Mouse (Mus musculus): ENCODE data around the gene Hist1h3b.

Hist1h3b gene

DNA sequence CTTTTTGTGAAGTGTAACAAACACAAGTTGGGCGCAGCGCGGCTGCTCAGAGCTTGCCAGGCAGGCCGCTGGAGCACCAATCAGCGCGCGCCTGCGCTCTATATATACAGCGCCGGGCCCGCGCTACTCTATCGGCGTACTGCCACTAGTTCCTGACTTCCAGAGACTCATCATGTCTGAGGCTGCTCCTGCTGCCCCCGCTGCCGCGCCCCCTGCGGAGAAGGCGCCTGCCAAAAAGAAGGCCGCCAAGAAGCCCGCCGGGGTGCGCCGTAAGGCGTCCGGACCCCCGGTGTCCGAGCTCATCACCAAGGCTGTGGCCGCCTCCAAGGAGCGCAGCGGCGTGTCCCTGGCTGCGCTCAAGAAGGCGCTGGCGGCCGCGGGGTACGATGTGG is 13.4 kb upstream of the Hist1h3b start, which contains the start of gene Hist1h1c:
Gene Hist1h1c (plus strand): TSS at position 132 of the 392 bp plus-strand sequence.
- peak; percentile 91 for DNase-seq (ENCODE audit: low spot score)

DNA sequence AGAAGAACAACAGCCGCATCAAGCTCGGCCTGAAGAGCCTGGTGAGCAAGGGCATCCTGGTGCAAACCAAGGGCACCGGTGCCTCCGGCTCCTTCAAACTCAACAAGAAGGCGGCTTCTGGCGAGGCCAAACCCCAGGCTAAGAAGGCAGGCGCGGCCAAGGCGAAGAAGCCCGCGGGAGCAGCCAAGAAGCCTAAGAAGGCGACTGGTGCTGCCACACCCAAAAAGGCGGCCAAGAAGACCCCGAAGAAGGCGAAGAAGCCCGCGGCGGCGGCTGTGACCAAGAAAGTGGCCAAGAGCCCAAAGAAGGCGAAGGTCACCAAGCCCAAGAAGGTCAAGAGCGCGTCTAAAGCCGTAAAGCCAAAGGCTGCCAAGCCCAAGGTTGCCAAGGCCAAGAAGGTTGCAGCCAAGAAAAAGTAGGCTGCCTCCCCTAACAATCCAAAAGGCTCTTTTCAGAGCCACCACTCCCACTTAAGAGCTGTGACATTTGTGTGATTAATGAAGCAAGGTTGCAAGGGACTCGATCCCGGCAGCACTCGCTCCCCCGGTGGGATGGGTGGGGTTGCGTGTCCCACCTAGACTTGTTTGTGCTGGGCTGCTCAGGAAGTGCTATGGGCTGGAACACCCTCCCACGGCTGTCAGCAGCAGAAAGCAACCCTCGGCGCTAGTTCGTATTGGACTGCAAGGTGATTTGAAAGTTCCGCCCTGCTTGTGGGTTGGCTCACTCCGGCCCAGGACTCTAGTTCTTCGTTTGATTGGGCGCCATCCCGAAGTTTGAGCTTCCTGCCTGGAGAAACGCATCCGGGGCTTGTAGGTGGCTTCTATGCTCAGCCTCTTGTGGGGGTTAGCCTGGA is 12.8 kb upstream of the Hist1h3b start:
- peak; percentile 94 for DNase-seq (ENCODE audit: low spot score)

DNA sequence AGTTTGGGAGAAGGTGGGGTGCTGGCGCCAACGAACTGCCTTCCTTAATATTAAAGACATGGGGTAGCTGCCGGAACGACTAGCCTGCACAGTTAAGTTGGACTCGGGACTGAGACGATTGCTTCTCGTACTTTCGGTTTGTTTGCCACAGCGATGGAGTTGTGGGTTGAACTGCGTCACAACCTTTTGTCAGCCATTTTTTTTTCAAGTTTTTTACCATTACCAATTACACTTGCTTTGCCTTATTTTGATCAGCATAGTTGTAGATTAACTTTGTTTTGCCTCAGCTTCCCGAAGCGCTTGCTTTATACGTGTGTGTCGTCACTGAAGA is 12.2 kb upstream of the Hist1h3b start:
- DNase-seq (ENCODE audit: low spot score) = no peak

DNA sequence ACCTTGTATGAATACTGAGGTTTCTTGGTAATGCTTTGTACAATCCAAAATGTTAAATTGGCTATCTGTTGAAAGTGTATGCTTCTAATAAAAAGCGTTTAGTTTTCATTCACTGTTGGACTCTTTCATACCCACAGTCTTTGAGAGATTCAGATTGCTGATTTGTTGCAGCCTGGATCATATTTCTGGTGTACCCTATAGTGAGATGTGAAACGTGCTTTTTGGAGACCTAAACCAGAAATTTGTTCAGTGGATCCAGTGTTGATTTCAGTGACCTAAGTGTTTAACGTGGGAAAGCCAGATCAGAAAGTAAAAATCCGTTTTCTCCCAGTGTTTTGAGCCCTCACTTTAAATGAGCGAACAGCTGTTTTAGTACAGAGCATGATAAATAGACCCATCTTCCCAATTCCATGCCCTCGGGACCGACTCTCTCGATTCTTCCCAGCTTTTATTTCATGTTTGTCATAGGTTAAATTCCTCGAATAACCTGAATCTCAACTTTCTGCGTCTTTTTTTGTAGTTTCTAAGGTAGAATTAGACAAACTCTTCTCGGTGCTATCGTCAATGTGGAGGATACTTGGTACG is 11.7 kb upstream of the Hist1h3b start:
- no peak for DNase-seq (ENCODE audit: low spot score)

DNA sequence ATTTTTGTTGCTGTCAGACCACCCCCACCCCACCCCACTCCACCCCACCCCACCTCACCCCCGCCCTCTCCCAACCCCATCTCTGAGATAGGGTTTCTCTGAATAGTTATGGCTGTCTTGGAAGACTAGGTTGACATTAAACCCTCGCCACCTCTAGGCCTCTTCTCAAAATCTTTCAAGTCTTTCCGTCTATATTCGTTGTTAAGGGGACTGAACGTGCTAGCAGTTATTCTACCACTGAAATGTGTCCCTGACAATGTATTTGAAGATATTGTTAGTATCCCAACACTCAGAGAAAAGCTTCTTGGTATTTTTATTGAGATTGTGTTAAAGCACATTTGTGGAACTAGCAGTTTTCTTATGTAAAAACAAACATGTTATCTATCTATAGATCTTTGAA is 11.2 kb upstream of the Hist1h3b start:
- DNase-seq (ENCODE audit: low spot score) = no peak

DNA sequence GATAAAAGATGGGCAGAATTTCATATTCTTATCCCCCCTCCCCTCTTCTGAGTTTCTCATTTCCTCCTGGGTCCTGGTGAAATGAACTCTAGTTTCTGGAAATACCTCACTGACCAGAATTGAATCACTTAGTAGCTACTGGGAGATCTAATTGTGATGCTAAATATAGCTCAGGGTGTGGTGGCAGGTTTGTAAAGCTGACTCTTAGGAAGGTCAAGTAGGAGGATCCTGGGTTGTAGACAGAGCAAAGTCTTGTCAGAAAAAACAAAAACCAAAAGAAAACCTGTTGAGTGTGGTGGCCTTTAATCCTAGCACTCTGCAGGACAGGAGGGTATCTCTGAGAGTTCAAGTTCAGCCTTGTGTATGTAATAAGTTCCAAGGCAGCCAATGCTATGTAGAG is 10.1 kb upstream of the Hist1h3b start:
- no peak for DNase-seq (ENCODE audit: low spot score)

DNA sequence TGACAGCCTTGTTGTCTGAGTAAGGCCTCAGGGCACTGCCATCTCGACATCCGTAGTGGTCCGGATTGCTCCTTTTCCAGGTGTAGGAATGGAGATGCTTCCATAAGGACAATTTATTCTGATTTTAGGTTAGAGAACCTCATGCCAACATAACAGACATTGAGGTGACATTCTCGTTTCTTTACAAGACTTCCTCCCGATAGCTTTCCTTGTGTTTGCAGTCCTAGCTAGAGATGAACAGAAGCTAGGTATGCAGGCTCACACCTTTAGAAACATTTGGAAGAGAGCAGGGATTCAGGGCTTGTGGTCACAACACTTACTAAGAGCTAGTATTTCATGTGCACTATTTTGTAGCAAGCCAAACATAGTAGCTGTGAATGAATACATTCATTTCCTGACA is 8.9 kb upstream of the Hist1h3b start:
- DNase-seq (ENCODE audit: low spot score) = no peak

DNA sequence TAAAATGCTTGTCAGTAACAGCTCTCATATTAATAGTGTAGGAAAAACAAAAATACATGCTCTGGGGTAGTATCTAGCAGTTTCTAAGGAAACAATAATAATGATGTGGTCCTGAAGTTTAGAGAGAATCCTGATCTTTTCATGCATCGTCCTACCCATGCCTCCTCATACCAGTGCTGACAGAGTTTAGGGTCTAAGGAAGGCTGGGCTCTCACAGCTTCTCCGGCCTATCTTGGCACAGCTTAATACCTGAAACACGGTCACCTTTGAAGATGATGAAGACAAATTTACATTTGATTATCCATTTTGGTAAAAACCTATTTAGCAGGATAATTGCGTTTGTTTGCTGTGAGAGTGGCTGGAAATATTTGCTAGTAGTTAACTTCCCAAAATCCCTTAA is 8.1 kb upstream of the Hist1h3b start:
- peak; percentile 65 for DNase-seq (ENCODE audit: low spot score)

DNA sequence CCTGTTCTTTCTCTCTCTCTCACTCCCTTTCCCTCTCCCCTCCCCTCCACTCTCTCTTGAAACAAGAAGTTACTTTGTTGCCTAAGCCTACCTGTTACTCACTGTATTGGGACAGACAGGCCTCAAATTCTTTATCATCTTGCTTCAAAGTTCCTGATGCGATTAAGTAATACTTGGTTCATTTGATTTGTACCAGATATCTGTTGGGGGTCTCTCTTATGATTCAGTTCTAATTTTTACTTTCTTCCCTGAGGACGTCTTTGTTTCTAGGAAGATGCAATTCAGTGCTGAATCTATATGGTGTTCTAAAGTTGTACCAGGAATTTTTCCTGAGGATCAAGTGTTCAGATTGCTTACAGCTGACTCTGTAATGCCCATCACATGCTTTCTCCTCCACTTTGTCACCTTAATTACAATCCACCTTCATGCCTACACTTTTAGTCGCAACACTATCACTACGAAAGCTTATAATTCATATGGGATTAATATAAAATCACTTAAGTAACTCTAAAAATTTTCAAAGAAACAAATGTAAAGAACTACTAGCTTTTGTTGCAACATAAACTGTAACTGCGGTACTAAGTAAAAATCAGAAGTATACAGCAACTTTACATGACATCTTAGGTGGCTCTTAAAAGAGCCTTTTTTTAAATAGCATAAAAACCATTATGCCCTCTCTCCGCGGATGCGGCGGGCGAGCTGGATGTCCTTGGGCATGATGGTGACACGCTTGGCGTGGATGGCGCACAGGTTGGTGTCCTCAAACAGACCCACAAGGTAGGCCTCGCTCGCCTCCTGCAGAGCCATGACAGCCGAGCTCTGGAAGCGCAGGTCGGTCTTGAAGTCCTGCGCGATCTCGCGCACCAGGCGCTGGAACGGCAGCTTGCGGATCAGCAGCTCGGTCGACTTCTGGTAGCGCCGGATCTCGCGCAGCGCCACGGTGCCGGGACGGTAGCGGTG is 7.4 kb upstream of the Hist1h3b start:
- peak; percentile 59 for DNase-seq (ENCODE audit: low spot score)

DNA sequence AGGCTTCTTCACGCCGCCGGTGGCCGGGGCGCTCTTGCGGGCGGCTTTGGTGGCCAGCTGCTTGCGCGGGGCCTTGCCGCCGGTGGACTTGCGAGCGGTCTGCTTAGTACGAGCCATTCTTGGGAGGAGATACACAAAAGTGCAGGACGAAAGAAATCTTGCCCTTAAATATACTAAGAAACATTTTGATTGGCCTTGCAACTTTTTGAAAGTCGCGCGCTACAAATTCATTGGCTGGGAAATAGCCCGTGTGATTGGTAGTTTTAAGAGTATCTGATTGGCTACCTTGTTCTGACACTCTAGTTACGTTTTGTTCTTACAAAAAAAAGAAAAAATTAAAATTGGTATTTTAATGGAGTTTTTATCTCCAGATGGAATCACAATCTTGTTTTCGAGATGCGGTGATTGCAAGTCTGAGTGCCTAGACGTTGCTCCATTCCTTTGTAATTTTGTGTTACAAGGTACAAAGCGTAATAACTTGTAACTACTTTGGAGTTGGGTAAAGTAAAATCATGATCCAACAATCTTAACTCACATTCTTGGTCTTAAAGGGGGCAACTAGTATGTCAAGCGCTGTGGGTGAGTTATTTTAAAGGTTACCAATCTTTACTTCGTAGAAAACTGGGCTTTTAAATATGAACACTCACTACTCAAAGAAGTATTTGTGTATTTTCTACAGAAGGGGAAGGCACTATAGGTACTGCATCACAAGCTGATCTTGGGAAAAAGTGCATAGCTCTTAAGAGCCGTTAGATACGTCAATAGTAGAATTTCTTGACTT is 6.5 kb upstream of the Hist1h3b start, which contains the start of gene Hist1h3c:
Gene Hist1h3c (minus strand): TSS at position 222 of the 781 bp plus-strand sequence.
- peak; percentile 87 for DNase-seq (ENCODE audit: low spot score)

DNA sequence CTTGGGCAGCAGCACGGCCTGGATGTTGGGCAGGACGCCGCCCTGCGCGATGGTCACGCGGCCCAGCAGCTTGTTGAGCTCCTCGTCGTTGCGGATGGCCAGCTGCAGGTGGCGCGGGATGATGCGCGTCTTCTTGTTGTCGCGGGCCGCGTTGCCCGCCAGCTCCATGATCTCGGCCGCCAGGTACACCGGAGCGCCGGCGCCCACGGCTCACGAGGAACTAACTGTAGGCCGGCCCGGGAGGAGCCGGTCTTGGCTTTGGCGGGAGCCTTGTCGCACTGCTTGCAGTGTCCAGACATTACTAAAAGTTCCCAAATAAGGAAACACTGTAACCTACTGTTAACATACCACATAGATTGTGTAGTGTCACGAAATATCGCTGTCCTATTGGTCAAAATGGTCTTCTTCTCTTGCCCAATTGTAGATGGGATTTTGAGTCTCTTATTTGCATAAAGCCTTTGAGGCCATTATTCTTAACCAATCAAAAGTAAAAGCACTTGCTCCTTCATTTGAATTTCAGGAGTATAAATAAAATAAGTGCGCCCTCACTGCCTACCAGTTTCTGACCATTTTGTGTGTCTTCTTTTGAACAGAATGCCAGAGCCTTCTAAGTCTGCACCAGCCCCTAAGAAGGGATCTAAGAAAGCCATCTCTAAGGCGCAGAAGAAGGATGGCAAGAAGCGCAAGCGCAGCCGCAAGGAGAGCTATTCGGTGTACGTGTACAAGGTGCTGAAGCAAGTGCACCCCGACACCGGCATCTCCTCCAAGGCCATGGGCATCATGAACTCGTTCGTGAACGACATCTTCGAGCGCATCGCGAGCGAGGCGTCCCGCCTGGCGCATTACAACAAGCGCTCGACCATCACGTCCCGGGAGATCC is 5.6 kb upstream of the Hist1h3b start, which contains the start of gene Hist1h2bb:
Gene Hist1h2bb (plus strand): TSS at position 534 of the 880 bp plus-strand sequence.
- peak; percentile 91 for DNase-seq (ENCODE audit: low spot score)

DNA sequence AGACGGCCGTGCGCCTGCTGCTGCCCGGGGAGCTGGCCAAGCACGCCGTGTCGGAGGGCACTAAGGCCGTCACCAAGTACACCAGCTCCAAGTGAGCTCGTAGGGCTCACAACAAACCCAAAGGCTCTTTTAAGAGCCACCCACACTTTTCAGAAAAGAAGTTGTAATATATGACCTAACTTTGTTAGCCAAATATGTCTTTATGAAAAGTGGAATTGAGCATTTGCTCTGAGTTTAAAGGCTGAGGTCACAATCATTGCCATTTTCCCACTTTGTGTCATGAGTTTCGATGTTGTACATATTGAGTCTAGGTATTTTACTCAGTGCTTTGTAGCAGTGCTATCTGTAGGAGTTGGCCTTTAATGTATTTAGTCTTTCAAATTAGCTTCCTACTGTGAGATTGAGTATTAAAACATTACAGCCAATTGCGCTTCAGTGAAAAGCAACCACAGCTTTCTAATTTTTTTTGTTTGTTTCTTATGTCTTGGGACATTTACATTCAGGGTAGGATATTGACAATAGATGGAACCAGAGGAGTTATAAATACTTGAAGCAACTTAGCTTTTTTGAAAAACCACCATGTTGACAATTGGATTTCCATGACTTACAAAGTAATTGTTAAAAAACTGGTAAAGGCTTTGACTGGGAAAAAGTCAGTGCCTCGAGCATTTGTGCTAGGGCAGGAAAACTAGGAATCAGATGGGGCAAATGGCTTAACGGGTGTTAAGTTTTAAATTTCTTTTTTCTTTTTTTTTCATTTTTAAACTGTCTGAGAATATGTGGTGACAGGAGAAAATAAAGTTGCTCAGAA is 4.8 kb upstream of the Hist1h3b start:
- DNase-seq (ENCODE audit: low spot score) = peak; percentile 60

DNA sequence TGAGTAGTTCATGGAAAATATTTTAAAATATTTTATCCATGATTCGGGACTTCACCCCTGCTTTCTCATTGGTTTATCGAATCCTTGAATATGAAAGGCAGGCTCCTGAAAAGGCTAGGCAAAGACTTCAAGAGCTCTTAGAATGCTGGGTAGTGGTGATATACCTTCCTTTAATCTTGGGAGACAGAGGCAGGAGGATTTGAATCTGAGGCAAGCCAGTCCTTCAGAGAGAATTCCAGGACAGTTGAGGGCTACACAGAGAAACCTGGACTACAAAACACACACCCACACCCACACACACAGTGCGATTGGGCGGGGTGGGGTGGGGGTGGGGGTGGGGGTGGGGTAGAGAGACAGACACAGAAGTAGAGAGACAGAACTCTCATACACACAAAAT is 4.2 kb upstream of the Hist1h3b start:
- DNase-seq (ENCODE audit: low spot score) = peak; percentile 52

DNA sequence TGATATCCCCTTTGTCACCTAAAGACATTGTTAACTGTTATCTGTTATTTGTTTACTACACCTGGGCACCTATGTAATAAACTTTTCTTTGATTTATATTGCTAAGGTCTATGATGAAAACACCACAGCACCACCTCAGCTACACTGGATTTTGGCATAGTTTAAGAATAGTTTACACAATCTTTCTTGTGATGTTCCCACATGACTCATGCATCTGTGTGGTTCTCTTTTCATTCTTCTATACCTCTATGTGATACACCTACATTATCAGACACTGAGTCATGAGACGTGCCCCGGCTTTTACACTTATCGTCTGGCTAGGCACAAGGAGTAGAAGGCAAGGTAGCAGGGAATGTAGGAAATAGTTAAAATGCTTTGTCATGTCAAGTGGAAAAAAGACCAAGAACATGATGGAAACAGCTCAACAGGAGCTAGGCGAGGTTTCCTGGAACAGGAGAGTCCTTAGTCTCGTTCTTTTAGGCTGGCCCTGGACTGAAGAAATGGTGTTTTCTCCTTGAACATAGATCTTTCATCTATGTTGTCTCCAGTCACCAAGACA is 2.4 kb upstream of the Hist1h3b start:
- DNase-seq (ENCODE audit: low spot score) = no peak

DNA sequence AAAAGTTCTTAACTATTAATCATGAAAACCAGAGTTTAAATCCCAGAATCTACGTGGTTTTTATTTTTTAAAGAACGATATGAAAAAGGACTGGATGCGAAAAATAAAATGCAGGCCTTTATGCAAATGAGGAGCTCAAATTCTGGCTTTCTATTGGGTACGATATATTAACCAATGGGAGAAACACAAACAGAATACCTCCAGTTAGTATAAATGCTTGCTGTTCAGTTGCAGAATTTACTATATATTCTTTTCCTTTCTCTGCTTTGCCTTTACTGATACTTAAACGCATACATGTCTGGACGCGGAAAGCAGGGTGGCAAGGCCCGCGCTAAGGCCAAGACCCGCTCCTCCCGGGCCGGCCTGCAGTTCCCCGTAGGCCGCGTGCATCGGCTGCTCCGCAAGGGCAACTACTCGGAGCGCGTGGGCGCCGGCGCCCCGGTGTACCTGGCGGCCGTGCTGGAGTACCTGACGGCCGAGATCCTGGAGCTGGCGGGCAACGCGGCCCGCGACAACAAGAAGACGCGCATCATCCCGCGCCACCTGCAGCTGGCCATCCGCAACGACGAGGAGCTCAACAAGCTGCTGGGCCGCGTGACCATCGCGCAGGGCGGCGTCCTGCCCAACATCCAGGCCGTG is 1.1 kb upstream of the Hist1h3b start, which contains the start of gene Hist1h2ab:
Gene Hist1h2ab (plus strand): TSS at position 288 of the 639 bp plus-strand sequence.
- DNase-seq (ENCODE audit: low spot score) = peak; percentile 80

DNA sequence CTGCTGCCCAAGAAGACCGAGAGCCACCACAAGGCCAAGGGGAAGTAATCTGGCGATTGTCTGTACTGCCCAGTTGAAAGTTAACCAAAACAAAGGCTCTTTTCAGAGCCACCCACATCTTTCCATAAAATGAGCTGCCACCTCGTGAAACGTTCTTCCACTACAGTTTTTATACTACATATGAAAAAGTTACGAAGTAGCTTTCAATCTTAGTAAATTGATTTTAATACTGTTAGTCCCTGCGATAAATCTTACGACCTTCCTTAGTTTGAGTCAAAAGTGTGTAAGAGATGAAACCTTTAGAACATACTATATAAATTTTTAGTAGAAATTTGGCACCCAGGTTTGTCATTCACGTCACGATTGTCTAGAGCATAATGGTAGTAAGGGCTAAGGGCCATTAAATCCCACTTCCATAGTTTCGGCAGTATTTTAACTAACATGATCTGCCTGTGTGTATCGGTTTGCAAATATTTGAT is 550 bp upstream of the Hist1h3b start:
- peak; percentile 66 for DNase-seq (ENCODE audit: low spot score)

DNA sequence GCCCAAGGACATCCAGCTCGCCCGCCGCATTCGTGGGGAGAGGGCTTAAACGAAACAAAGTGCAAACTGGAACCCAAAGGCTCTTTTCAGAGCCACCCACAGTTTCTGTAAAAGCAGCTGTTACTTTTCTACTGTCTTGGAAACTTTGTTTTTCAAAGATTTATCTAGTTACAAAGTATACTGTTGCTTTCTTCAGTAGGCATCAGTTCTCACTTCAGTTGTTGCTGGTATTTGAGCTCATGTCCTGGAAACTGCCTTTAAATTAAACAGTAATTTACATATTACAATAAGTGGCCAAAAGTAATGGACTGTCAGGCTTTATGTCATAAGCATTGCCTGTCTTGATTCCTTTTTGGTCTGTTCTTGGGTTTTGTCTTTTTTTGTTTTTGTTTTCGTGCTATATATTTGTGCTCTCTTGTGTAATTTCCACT is 690 bp downstream of the Hist1h3b start:
- peak; percentile 42 for DNase-seq (ENCODE audit: low spot score)

DNA sequence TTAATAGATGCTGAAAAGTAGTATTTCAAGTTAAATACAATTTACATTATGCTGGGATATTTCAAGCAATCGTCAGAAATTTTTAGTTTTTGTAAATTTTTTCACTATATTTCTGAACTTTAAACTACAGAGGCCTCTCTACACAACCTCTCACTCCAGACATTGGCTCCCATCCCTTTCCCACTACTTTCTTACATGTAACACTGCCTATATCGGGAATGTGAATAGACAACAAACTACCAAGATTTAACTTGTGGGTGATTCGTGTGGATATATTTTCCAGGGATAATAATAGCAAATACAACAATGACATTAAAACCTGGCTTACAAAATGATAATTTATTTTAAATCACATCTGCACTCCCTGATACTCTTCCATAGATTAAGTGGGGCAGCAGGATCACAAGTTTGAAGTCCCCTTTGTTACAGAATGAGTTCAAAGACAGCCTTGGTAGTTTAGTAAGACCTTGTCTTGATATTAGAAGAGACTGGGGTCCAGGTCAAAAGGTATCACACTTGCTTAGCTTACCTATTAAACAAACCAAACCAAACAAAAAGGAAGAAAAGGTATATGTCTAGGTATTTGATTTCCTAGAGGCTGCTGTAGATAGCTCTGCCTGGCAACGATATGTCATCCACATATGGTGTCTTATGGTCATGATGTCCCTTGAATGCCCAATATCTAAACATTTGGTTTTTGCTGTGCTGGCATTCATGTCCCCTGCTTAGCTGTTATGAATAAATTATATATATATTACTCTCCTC is 1.4 kb downstream of the Hist1h3b start:
- no peak for DNase-seq (ENCODE audit: low spot score)

Measured in embryo, embryonic 10 days (tissue).